Mouse (Mus musculus) ES-E14 (cell line): Measurements from ENCODE around the gene Kif1b. TPM values are rescaled to one million over a fixed set of nuclear protein-coding genes. Genes with fewer than 3 reads are reported as not detected.

ENCODE experiments used
- DNase-seq: peaks from one replicate; pipeline ENCODE4 v3.0.0-alpha.2; 2013; ENCODE audit warnings: low read depth, low spot score
- H3K27ac ChIP-seq: 2 replicates; pipeline ENCODE4 v1.5.1; 2012; ENCODE audit warnings: low read depth, mild to moderate bottlenecking, low read length, moderate library complexity, mixed read lengths; ENCODE audit not compliant: poor library complexity, insufficient read depth, severe bottlenecking
- H3K36me3 ChIP-seq: 2 replicates; pipeline ENCODE4 v1.6.1; 2012; ENCODE audit warnings: mild to moderate bottlenecking, low read length, moderate library complexity, mixed read lengths; ENCODE audit not compliant: control insufficient read depth, poor library complexity, insufficient read depth, severe bottlenecking
- H3K4me1 ChIP-seq, 2 experiments: fragments of 150-350 bp in 1 of 2; sonication (generic) in 1 of 2; 2 replicates each; pipeline ENCODE4 v1.6.1; 2012; ENCODE audit warnings: low read length in 2 of 2, mild to moderate bottlenecking in 1 of 2, mixed read lengths in 1 of 2; ENCODE audit not compliant: control insufficient read depth in 2 of 2, insufficient read depth in 2 of 2, poor library complexity in 1 of 2
- H3K4me3 ChIP-seq, 2 experiments: fragments of 150-350 bp in 1 of 2; sonication (generic) in 1 of 2; 2 replicates each; pipeline ENCODE4 v1.5.1; 2012; ENCODE audit warnings: low read length in 2 of 2, low read depth in 1 of 2, mild to moderate bottlenecking in 1 of 2, mixed read lengths in 1 of 2; ENCODE audit not compliant: insufficient read depth in 1 of 2, poor library complexity in 1 of 2, severe bottlenecking in 1 of 2
- H3K9ac ChIP-seq: 2 replicates; pipeline ENCODE4 v1.6.1; 2012; ENCODE audit warnings: low read depth, mild to moderate bottlenecking, low read length, mixed read lengths; ENCODE audit not compliant: poor library complexity, insufficient read depth, severe bottlenecking
- H3K9me3 ChIP-seq: fragments of 150-350 bp; sonication (generic); 2 replicates; pipeline ENCODE4 v1.6.1; 2012; ENCODE audit warnings: low read depth, mild to moderate bottlenecking, low read length; ENCODE audit not compliant: control insufficient read depth, insufficient read depth
- CHD2 ChIP-seq: IDR thresholded peaks from 2 replicates; pipeline ENCODE4 v1.6.1; 2014; ENCODE audit warnings: mild to moderate bottlenecking, low read depth, low read length, inconsistent platforms
- HCFC1 ChIP-seq: IDR thresholded peaks from 2 replicates; pipeline ENCODE4 v1.6.1; 2012; ENCODE audit warnings: low read length, inconsistent platforms, borderline replicate concordance; ENCODE audit not compliant: insufficient read depth
- MAFK ChIP-seq: IDR thresholded peaks from 2 replicates; pipeline ENCODE4 v1.6.1; 2014; ENCODE audit warnings: mild to moderate bottlenecking, low read depth, low read length, inconsistent platforms; ENCODE audit not compliant: insufficient read depth
- ZC3H11A ChIP-seq: IDR thresholded peaks from 2 replicates; pipeline ENCODE4 v1.6.1; 2012; ENCODE audit warnings: low read depth, mild to moderate bottlenecking, inconsistent platforms, low read length, borderline replicate concordance
- ZNF384 ChIP-seq: IDR thresholded peaks from 2 replicates; pipeline ENCODE4 v1.6.1; 2012; ENCODE audit warnings: low read depth, low read length, inconsistent platforms
- in situ Hi-C, 2 experiments: fragments of 600-800 bp; cut with MboI; formaldehyde crosslinking; loops; one replicate each; pipeline ENCODE4 v1.15.1; 2025; ENCODE audit warnings: low sequenced_read_pairs in 2 of 2, inconsistent platforms in 1 of 2; ENCODE audit not compliant: unreplicated experiment in 2 of 2
- total RNA-seq: library from RNA; depleted of rRNA; stranded (reverse); fragments of 300-350 nt; gene quantifications from 2 replicates; pipeline ENCODE4 v1.2.3, GENCODE M21; 2012

Kif1b gene
- total RNA-seq, 1 experiment = 27.1 TPM

- DNase-seq = no peak
- in situ Hi-C loops = no loop called here
- H3K9ac ChIP-seq = no peak overlapping the region
- no peaks in the 10 kb centered on the region for H3K9me3 ChIP-seq
- no peak for TF ChIP-seq HCFC1
- no peak for TF ChIP-seq ZC3H11A
- no peak for TF ChIP-seq CHD2
- no peak for TF ChIP-seq MAFK
- TF ChIP-seq ZNF384 = peak; percentile 58; the same call in 1 of the 2 replicates
- no peak overlapping the region for H3K27ac ChIP-seq
- H3K4me1 ChIP-seq = no peaks in the 10 kb centered on the region
- peaks cover 2% of the 10 kb centered on the region; the same call in 1 of the 2 replicates for H3K36me3 ChIP-seq
- H3K4me3 ChIP-seq = no peak overlapping the region
Measured at GRCm38 (mm10) chr4:149223453-149223852, 84.0 kb downstream of the Kif1b start.

GRCm38 (mm10) chr4:149220481-149220880, 87.0 kb downstream of the Kif1b start:
- TF ChIP-seq CHD2 = no peak
- no peak for TF ChIP-seq ZC3H11A
- TF ChIP-seq ZNF384 = no peak
- TF ChIP-seq MAFK = no peak
- TF ChIP-seq HCFC1 = no peak
- H3K4me3 ChIP-seq = no peak overlapping the region
- H3K9me3 ChIP-seq = no peaks in the 10 kb centered on the region
- DNase-seq = no peak
- H3K9ac ChIP-seq = no peak overlapping the region
- in situ Hi-C loops = no loop called here
- H3K36me3 ChIP-seq = peaks cover 2% of the 10 kb centered on the region; the same call in 1 of the 2 replicates
- H3K27ac ChIP-seq = no peak overlapping the region
- no peaks in the 10 kb centered on the region for H3K4me1 ChIP-seq

DNA sequence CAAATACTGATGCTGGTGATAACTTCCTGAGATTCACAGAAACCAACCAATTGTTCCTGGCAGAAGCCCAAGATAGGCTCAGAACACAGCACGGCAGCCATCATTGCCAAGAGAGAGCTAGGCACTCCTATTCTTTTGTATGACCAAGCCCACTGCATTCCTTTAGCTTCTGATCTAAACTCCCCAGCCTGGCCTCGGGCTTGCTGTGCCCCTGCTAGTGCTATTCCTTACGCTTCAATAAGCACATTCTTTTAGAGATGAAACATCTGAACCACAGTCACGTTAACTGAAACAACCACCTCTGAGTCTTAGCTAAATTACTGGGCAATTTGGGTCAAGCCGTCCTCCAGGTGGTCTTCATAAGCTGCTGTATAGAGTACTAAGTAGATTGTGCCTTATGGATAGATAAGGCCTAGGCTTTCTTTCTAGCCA, 87.4 kb downstream of the Kif1b start:
- no peaks in the 10 kb centered on the region for H3K9me3 ChIP-seq
- H3K36me3 ChIP-seq = peaks cover 2% of the 10 kb centered on the region; the same call in 1 of the 2 replicates
- H3K4me1 ChIP-seq = 0 out of 4 replicates have a peak, but pooled peaks cover 0 to 1% of the 10 kb centered on the region in 2 experiments
- no peak overlapping the region for H3K27ac ChIP-seq
- DNase-seq = peak; percentile 17
- no peak for TF ChIP-seq ZNF384
- TF ChIP-seq CHD2 = no peak
- no peak for TF ChIP-seq HCFC1
- no peak for TF ChIP-seq MAFK
- TF ChIP-seq ZC3H11A = no peak
- in situ Hi-C loops = no loop called here
- H3K4me3 ChIP-seq = no peak overlapping the region
- H3K9ac ChIP-seq = no peak overlapping the region

- H3K4me3 ChIP-seq = no peak overlapping the region
- in situ Hi-C loops = no loop called here
- peaks cover 2% of the 10 kb centered on the region; the same call in 1 of the 2 replicates for H3K36me3 ChIP-seq
- H3K9me3 ChIP-seq = no peaks in the 10 kb centered on the region
- no peak overlapping the region for H3K27ac ChIP-seq
- H3K9ac ChIP-seq = no peak overlapping the region
- peaks cover 0 to 4% of the 10 kb centered on the region in 2 experiments; a peak in 2 of 4 replicates for H3K4me1 ChIP-seq
- TF ChIP-seq HCFC1 (no peak), MAFK (no peak), CHD2 (no peak), ZC3H11A (no peak), ZNF384 (no peak)
- DNase-seq = no peak
Measured at GRCm38 (mm10) chr4:149219401-149220041, 88.0 kb downstream of the Kif1b start.
